Mouse (Mus musculus): ENCODE measurements around the gene Lat. TPM values are rescaled to one million over a fixed set of nuclear protein-coding genes. Genes with fewer than 3 reads are reported as not detected.
"Not testable (repeated sequence)": the region's sequence is repeated elsewhere in the genome, so short reads cannot be mapped to it uniquely, and the experiment has no call there.

Gene Lat
- polyA plus RNA-seq (2016; fragmentation: Nextera tagmentation; extraction: Ambion mirVana): 3.5 and 3.9 TPM in 2 replicates

DNA sequence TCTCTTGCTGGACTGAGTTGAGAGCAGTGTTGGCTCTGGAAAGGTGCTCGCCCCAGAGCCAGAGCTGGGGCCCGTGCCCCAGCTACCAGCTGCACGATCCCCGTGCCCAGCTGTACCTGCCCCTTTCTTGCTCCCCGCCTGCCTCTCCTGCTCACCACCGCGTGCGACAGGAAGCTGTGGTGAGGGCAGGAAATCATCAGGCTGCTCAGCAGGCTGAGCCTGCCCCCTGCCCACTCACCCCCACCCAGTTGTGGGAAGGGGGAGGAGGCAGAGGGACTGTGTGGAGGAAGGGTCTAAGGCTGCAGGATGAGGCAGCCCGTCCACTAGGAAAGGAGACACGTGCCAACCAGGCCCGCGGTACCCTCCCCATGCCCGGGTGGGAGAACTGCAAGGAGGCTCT is at the start of gene Lat:
Gene Lat (minus strand): TSS at position 178 of the 400 bp plus-strand sequence.
- no peaks in the 10 kb centered on the region for H3K9me3 ChIP-seq
- DNase-seq (ENCODE audit: low spot score): no peak
- peaks cover 70% of the 10 kb centered on the region for H3K36me3 ChIP-seq
- H3K4me3 ChIP-seq: no peak within 1 kb of the TSS; the same call in 1 of the 2 replicates
- H3K27ac ChIP-seq: no peak within 1 kb of the TSS
- H3K27me3 ChIP-seq (ENCODE audit: insufficient read depth, poor library complexity, severe bottlenecking): no peaks in the 10 kb centered on the region
- 76% methylated on average over 13 of the region's 13 CpGs for WGBS
- H3K4me1 ChIP-seq (replicated peaks): no peaks in the 10 kb centered on the region

DNA sequence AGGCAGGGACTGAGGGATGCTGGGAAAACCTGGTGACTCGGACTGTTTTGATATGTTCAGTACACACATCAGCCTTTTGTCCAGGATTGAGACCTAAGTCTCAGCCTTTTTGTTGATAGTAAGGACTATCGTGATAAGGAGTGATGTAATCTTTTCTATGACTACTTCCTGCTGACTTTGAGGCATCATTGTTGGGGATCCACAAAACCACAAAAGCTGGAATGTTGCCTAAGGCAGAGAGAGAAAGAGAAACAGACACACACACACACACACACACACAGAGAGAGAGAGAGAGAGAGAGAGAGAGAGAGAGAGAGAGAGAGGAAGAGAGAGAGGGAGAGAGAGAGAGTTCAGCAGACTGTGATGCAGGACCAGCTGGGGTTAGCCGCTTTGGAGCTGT is 49.1 kb upstream of the Lat start:
- Histone ChIP-seq H3K4me3 (no peak overlapping the region), H3K9me3 (no peaks in the 10 kb centered on the region), H3K27ac (no peak overlapping the region), H3K36me3 (no peaks in the 10 kb centered on the region), H3K4me1 (replicated peaks) (peaks cover 17% of the 10 kb centered on the region), H3K27me3 (ENCODE audit: insufficient read depth, poor library complexity, severe bottlenecking) (peaks cover 7% of the 10 kb centered on the region; the same call in 1 of the 2 replicates)
- no peak for DNase-seq (ENCODE audit: low spot score)
- 78% methylated on average over 3 of the region's 3 CpGs for WGBS

DNA sequence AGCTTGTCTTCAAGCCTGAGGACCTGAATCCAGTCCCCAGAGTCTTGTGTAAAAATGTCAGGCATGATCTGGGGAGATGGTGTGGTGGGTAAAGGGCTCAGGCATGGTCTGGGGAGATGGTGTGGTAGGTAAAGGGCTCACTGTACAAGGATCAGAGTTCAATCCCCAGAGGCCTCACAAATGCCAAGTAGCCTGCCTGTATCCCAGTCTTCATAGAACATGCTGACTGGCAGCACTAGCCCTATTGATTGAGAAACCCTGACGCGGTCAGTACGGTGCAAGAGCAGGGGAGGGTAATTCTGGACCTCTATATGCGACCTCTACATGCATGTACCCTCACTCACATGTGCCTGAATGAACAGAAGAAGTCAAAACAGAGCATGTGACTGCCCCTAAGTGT is 48.2 kb upstream of the Lat start:
- no peaks in the 10 kb centered on the region for H3K36me3 ChIP-seq
- 0 out of 2 replicates have a peak overlapping the region, but pooled peaks have one; percentile 43 for H3K27ac ChIP-seq
- peaks cover 7% of the 10 kb centered on the region; the same call in 1 of the 2 replicates for H3K27me3 ChIP-seq (ENCODE audit: insufficient read depth, poor library complexity, severe bottlenecking)
- DNase-seq (ENCODE audit: low spot score): no peak
- no peak overlapping the region for H3K4me3 ChIP-seq
- WGBS: 85% methylated on average over 4 of the region's 4 CpGs
- H3K4me1 ChIP-seq (replicated peaks): peaks cover 17% of the 10 kb centered on the region
- no peaks in the 10 kb centered on the region for H3K9me3 ChIP-seq

DNA sequence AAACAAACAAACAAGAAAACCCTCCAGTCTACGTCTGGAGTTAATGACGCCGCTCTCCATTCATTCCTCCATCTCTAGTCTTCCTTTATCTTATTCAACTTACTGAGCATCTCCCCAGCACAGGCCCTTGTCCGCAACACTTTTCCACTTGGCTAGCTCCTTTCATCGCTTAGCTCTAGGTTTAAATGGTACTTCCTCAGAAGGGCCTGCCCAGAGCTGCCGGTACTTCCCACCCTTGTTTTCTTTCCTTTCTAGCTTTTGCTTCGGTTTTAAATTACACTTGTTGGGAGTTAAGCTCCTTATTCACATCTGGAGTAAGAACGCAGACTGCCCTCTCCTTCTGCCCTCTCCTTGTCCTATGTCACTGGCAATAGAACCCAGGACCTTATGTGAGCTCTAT is 47.7 kb upstream of the Lat start:
- Histone ChIP-seq H3K36me3 (no peaks in the 10 kb centered on the region), H3K27me3 (ENCODE audit: insufficient read depth, poor library complexity, severe bottlenecking) (peaks cover 7% of the 10 kb centered on the region; the same call in 1 of the 2 replicates), H3K9me3 (no peaks in the 10 kb centered on the region), H3K4me3 (no peak overlapping the region), H3K4me1 (replicated peaks) (peaks cover 17% of the 10 kb centered on the region), H3K27ac (no peak overlapping the region)
- WGBS: 21% methylated on average over 8 of the region's 8 CpGs
- DNase-seq (ENCODE audit: low spot score): peak; percentile 12

DNA sequence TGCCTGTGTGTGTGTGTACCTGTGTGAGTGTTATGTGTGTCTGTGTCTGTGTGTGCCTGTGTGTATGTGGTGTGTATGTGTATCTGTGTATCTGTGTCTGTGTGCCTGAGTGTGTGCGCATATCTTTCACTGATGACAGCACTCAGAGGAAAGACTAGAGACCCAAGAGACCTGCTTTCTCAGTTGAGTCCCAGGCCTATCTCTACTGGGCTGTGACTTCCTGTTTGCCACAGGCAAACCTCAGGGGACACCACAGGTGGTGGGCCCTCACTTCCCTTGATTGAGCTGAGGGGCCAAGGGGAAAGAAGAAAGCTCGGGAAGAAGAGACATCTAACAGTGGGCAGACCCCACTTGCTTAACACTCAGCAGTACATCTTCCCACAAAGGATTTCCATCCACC is 47.2 kb upstream of the Lat start:
- Histone ChIP-seq H3K4me3 (no peak overlapping the region), H3K36me3 (no peaks in the 10 kb centered on the region), H3K27me3 (ENCODE audit: insufficient read depth, poor library complexity, severe bottlenecking) (peaks cover 7% of the 10 kb centered on the region; the same call in 1 of the 2 replicates), H3K4me1 (replicated peaks) (peaks cover 17% of the 10 kb centered on the region), H3K27ac (peak overlapping the region; percentile 6; the same call in 1 of the 2 replicates), H3K9me3 (no peaks in the 10 kb centered on the region)
- no peak for DNase-seq (ENCODE audit: low spot score)
- WGBS: 51% methylated on average over 2 of the region's 2 CpGs

DNA sequence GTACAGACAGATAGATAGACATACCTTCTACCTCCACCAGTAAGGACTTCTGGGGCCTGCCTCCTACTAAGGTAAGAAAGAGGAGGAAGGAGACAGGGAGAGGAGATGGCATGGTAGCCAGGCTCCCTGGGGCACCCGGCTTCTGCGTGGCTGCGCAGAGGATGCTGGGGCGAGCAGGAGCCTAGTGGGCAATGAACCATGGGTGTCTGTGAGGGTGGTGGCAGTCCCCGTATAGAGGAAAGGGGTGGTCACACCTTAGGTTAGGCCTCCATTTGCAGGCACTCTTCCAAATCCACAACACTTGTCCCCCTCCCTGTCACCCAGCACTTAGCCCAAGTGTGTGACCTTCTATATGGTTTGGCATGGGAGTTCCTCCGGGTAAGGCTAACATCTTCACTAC is 45.4 kb upstream of the Lat start, which contains the start of gene Cd19:
Gene Cd19 (minus strand): TSS at position 165 of the 400 bp plus-strand sequence.
- Histone ChIP-seq H3K4me3 (no peak within 1 kb of the TSS), H3K27ac (no peak within 1 kb of the TSS), H3K9me3 (no peaks in the 10 kb centered on the region), H3K4me1 (replicated peaks) (peaks cover 17% of the 10 kb centered on the region), H3K27me3 (ENCODE audit: insufficient read depth, poor library complexity, severe bottlenecking) (peaks cover 7% of the 10 kb centered on the region; the same call in 1 of the 2 replicates), H3K36me3 (no peaks in the 10 kb centered on the region)
- DNase-seq (ENCODE audit: low spot score): no peak
- 89% methylated on average over 6 of the region's 6 CpGs for WGBS

DNA sequence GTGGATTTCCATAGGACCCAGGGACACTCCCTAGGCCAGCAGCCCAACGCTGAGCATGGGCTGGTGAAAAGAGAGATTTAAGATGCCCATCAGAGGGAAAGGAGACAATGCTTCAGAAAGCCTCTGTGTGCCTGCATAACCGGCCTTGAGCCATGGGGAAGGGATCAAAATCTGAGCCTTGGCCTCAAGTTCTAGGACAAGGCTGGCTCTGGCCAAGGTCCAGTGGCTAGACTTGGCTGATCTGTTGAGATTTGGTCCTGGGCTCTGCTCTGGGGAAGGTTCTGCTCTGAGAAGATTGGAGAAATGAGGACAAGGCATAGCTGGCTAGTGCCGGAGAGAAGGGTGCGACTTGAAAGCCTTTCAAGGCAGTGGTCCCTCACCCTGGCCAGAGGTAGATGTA is 41.7 kb upstream of the Lat start:
- Histone ChIP-seq H3K36me3 (no peaks in the 10 kb centered on the region), H3K27me3 (ENCODE audit: insufficient read depth, poor library complexity, severe bottlenecking) (peaks cover 7% of the 10 kb centered on the region; the same call in 1 of the 2 replicates), H3K4me3 (no peak overlapping the region), H3K9me3 (no peaks in the 10 kb centered on the region), H3K27ac (no peak overlapping the region), H3K4me1 (replicated peaks) (no peaks in the 10 kb centered on the region)
- WGBS: 88% methylated on average over 4 of the region's 4 CpGs
- DNase-seq (ENCODE audit: low spot score): no peak

DNA sequence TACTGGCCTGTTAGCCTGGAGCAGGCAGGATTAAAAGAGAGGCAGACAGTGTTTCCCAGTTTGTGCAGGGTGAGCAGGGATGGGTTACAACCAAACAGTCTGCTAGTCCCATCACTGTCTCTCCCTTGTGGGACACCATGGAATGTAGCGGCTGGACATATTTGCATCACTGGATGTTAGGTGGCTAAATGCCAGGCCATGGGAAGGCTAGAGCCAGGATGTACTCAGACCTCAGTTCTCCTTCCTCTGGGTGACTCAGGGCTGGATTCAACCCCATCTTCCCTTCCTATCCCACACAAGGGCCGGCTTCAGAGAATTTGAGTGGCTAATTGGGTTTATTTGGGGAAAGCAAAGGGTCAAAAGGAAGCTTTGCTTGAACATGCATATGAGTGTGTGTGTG is 39.3 kb upstream of the Lat start:
- no peak overlapping the region for H3K27ac ChIP-seq
- 84% methylated on average over 2 of the region's 2 CpGs for WGBS
- DNase-seq (ENCODE audit: low spot score): no peak

DNA sequence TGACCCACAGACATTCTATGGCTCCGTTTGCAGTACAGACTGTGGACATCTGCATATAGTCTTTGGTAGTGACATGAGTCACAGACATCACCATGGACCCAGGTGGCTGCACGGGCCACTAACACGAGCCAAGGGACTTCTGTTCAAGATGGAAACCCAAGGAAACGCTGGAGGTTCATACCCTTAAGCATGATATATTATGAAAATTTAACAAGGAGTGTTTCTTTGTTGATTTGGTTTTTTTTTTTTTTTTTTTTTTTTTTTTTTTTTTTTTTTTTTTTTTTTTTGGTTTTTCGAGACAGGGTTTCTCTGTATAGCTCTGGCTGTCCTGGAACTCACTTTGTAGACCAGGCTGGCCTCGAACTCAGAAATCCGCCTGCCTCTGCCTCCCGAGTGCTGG is 33.1 kb upstream of the Lat start:
- H3K4me1 ChIP-seq (replicated peaks); H3K27ac ChIP-seq; H3K4me3 ChIP-seq; DNase-seq (ENCODE audit: low spot score); H3K36me3 ChIP-seq; H3K9me3 ChIP-seq; H3K27me3 ChIP-seq (ENCODE audit: insufficient read depth, poor library complexity, severe bottlenecking): not testable (repeated sequence)
- WGBS: 74% methylated on average over 8 of the region's 8 CpGs

More for the DNA sequence above, 39.3 kb upstream of the Lat start:
- no peaks in the 10 kb centered on the region for H3K36me3 ChIP-seq
- H3K27me3 ChIP-seq (ENCODE audit: insufficient read depth, poor library complexity, severe bottlenecking): no peaks in the 10 kb centered on the region
- H3K4me1 ChIP-seq (replicated peaks): no peaks in the 10 kb centered on the region
- H3K9me3 ChIP-seq: no peaks in the 10 kb centered on the region
- H3K4me3 ChIP-seq: no peak overlapping the region

DNA sequence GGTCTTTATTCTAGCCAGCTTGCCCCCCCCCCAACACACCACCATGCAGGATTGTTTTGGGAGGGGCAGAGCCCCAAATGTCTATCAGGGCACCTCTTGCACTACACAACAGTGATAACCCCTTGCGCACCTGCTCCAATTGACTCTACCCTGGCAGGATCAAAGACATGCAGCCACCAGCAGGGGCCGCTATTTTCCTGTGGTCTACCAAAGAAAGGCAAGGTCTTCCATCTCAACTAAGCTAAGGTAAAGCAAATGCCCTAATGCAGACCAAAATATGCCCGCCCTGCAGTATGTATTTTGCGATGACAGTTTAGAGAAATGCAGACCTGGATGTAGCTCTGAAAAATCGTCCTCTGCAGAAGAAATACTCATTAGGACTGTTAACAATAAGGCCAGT is 30.2 kb upstream of the Lat start:
- Histone ChIP-seq H3K9me3 (no peaks in the 10 kb centered on the region), H3K36me3 (no peaks in the 10 kb centered on the region), H3K27me3 (ENCODE audit: insufficient read depth, poor library complexity, severe bottlenecking) (no peaks in the 10 kb centered on the region), H3K27ac (no peak overlapping the region), H3K4me3 (no peak overlapping the region), H3K4me1 (replicated peaks) (peaks cover 15% of the 10 kb centered on the region)
- WGBS: 13% methylated on average over 5 of the region's 5 CpGs
- peak; percentile 83 for DNase-seq (ENCODE audit: low spot score)

DNA sequence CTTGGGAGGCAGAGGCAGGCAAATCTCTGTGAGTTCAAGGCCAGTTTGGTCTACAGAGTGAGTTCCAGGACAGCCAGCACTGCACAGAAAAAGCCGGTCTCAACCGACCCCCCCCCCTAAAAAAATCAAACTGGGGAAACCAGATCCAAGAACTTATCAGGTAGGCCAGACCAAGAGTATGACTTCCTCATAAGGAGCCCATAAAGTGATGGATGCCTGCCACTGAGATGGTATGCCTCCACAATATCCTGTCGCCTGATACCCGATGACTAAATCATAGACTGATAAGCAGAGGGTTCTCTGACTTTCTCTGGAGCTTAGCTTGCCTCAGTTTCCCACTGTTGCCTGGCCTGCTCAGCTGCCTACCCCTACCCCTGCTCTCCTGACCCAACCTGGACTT is 28.5 kb upstream of the Lat start:
- DNase-seq (ENCODE audit: low spot score): no peak
- Histone ChIP-seq H3K36me3 (no peaks in the 10 kb centered on the region), H3K27me3 (ENCODE audit: insufficient read depth, poor library complexity, severe bottlenecking) (no peaks in the 10 kb centered on the region), H3K4me1 (replicated peaks) (peaks cover 15% of the 10 kb centered on the region), H3K27ac (no peak overlapping the region), H3K4me3 (no peak overlapping the region), H3K9me3 (no peaks in the 10 kb centered on the region)
- WGBS: 98% methylated on average over 4 of the region's 4 CpGs

DNA sequence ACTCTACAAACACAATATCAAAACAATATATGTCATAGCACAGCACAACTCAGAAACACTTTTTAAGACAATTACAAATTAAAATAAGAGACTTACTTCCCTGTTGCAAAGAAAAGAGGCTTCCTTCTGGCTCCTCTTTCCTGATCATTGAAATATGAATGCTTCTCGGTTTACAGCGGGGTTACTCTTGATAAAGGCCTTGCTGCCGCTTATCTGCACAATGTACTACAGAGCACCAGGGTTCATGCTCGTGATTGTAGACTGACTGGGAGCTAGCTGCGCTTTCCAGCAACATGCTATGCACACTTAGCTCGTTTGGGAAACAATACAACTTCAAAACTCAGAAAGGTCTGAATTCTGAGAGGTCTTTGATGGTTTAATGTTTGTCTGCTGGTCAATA is 27.9 kb upstream of the Lat start:
- 55% methylated on average over 6 of the region's 6 CpGs for WGBS

DNA sequence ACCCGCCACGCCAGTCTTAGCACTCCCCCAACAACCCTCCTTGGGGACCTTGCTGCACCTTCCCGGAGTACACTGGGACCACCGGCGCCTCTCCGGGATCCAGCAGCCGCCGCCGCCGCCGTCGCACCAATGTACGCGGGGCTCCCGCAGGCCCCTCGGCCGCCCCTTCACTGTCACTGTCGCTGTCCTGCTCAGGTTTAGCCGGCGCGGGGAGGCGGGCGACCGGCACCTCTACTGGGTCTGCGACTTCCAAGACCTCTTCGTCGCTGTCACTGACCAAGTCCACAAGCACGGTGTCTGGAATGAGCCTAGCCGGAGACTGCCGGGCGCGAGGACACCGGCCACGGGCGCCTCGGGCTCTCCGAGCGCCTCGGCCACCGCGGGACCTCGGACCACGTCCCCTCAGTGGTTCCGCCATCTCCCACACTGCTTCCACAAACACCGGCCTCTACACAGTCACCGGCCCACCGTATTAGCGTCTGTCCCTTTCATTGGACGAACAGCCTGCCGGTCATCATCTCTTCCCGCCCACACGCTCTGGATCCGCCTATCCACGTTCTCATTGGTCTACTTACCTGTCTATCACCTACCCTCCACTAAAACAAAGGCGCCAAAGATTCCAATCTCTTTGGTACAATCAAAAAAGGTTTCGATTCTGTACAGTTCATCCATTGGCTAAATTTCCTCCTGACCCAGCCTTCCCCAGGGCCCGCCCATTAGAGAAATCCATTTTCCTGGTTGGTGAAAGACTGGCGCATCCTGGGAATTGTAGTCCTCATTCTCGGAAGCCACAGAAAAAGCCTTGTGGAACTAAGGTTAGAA is 27.1 kb upstream of the Lat start, which contains the start of gene Nfatc2ip:
Gene Nfatc2ip (minus strand): TSS at position 440 of the 822 bp plus-strand sequence.
- peaks cover 15% of the 10 kb centered on the region for H3K4me1 ChIP-seq (replicated peaks)
- H3K36me3 ChIP-seq: peaks cover 4% of the 10 kb centered on the region
- H3K4me3 ChIP-seq: peak within 1 kb of the TSS; percentile 94
- peak within 1 kb of the TSS; percentile 78 for H3K27ac ChIP-seq
- no peaks in the 10 kb centered on the region for H3K27me3 ChIP-seq (ENCODE audit: insufficient read depth, poor library complexity, severe bottlenecking)
- peak; percentile 94 for DNase-seq (ENCODE audit: low spot score)
- no peaks in the 10 kb centered on the region for H3K9me3 ChIP-seq
- WGBS: under 1% methylated on average over 59 of the region's 59 CpGs

More for the DNA sequence above, 27.9 kb upstream of the Lat start:
- no peak for DNase-seq (ENCODE audit: low spot score)
- Histone ChIP-seq H3K36me3 (no peaks in the 10 kb centered on the region), H3K4me1 (replicated peaks) (peaks cover 15% of the 10 kb centered on the region), H3K27me3 (ENCODE audit: insufficient read depth, poor library complexity, severe bottlenecking) (no peaks in the 10 kb centered on the region), H3K4me3 (peak overlapping the region; percentile 94), H3K27ac (peak overlapping the region; percentile 53; the same call in 1 of the 2 replicates), H3K9me3 (no peaks in the 10 kb centered on the region)
